Mouse (Mus musculus): ENCODE data around the gene Rrp12.

Rrp12 gene

DNA sequence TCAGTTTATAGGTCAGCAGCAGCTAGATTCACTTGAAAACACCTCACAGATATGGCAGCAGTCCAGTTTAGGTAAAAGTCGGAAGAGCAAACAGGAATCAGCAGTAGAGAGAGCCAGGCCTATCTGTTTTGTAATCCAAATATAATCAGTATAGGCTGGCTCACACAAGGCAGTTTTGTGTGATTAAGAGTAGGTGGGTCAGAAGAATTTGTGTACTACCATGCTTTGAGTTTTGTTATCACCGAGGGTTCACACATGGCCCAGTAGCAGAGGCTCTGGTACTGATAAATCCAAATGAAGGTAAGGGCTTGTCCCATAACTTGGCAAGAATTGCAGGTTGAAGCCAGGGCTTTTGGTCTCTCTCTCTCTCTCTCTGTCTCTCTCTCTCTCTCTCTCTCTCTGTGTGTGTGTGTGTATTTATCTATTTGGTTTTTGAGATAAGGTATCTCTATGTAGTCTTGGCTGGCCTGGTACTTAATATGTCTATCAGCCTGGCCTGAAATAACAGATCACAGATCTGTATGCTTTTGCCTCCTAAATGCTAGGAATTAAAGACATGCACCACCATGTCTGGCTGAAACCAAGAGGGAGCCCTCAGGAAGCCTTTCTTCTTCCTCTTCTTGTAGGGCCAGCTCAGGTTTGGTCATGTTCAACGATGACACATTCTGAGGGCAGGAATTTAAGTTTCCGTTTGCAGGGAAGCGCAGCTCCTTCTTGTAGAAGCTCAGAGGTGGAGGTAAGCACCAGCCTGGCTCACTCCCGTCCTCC, 10.5 kb upstream of the Rrp12 start:
- in situ Hi-C loops (cut with MboI, MseI): no loop called here

DNA sequence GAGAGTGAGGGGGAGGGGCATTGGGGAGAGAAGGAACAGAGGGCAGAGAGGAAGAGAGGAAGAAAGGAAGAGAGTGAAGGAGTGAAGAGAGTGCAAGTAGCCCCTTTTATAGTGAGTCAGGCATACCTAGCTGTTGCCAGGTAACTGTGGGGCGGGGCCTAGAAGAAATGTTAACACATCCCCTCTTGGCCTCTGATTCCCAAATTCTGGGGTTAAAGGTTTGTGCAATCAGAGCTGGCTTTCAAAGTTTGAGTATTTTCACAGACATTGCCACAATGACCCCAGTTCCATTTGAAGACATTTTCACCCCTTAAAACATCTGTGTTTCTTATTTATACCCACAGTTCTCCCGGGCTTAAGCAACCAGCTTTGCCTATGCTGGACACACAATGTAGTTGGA, 9.3 kb upstream of the Rrp12 start:
- in situ Hi-C loops (cut with MboI, MseI): no loop called here

DNA sequence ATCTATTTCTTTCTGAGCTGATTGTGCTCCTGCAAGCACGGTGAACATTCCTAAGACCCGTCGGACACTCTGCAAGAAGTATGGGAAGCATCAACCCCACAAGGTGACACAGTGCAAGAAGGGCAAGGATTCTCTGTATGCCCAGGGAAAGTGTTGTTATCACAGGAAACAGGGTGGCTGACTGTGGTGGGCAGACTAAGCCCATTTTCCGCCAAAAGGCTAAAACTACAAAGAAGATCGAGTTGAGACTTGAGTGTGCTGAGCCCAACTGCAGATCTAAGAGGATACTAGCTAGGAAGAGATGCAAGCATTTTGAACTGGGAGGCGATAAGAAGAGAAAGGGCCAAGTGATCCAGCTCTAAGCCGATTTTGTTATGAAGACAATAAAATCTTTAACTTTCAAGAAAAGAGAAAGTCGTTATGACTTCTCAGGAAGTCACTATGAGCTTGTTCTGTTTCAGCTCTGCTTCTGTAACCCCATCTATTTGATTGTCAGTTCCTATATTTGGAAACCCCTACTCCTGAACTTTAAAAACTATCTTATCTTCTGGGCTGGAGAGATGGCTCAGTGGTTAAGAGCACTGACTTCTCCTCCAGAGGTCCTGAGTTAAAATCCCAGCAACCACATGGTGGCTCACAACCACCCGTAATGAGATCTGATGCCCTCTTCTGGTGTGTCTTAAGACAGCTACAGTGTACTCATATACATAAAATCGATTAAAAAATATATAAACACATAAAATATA, 7.0 kb upstream of the Rrp12 start:
- in situ Hi-C loops (cut with MboI, MseI): no loop called here

DNA sequence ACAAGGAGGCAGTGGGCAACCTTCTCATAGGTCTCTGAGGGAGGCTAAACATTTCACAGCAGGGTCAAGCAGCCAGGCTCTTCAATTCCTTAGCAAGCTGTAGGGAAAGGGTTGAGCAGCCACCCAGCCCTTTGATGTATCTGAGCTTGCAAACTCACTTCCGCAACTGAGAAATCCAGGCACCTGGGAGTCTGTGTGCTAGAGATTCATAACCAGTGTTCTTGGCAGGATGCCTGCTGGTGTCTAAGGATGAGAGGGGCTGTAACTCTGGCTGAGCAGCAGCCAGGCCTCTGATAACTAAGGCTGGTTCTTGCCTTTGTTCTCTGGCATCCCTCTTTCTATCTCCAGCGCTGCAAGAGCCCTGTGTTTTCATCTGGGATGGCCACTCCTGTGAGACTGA, 5.7 kb upstream of the Rrp12 start:
- in situ Hi-C loops (cut with MboI, MseI): no loop called here

GRCm38 (mm10) chr19:41900495-41901090, 4.6 kb upstream of the Rrp12 start:
- in situ Hi-C loops (cut with MboI, MseI): no loop called here

DNA sequence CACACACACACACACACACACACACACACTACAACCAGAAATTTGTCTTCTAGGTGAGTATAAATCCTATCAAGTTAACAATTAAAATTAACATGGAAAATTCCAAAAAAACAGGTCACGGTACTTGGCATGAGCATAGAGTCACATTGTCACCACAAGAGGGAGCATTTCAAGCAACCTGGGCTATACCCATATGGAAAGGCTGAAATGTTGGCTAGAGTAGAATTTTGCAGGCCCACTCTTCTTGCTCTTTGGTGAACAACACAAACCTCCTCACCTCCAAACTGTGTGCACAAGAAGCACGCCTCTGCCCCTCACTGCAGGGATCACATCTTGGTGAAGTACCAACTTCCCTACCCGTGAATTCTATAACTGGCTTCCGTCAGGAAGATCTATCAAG, 2.9 kb upstream of the Rrp12 start:
- in situ Hi-C loops (cut with MboI, MseI): no loop called here

GRCm38 (mm10) chr19:41896319-41896711, 342 bp upstream of the Rrp12 start:
- in situ Hi-C loops (cut with MboI, MseI): no loop called here

- in situ Hi-C loops (cut with MboI, MseI): loop anchor here (5.0 kb wide), 1 partner anchor 48 kb away; the partner anchor contains the start of gene Frat2
Observed at GRCm38 (mm10) chr19:41894959-41895358, 1.0 kb downstream of the Rrp12 start.

DNA sequence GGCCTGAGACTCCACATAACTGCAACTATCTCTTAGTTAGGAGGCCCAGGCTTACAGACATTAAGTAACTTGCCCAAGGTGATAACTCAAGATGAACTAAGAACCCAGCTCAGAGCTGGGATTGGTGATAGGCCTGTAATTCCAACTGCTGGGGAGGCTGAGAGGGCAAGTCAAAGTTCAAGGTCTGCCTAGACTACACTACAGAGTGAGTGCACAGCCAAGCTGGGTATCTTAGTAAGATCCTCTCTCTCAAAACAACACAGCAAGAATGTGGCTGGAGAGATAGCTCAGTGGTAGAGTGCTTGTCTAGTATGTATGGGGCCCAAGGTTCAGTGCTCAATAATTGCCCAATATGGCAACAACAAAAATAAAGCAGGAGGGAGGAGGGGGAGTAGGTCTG, 7.8 kb downstream of the Rrp12 start:
- in situ Hi-C loops (cut with MboI, MseI): no loop called here

DNA sequence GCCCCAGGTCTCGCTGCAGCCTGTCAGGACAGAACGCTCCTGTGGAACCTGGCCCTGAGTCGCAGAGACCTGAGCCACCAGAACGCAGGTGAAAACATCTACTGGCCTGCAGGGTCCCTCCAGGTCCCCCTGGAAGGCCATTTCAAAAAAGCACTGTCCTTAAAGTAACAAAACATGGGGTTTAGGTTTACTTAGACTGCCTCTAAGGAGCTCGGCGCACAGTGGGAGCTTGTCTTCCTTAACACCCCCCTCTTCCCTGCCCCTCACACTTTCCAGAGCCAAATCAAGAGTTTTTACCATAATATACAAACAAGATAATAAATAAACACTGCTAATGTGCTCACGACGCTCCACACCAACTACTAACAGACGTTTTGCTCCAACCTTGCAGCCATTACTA, 12.1 kb downstream of the Rrp12 start:
- in situ Hi-C loops (cut with MboI, MseI): no loop called here

DNA sequence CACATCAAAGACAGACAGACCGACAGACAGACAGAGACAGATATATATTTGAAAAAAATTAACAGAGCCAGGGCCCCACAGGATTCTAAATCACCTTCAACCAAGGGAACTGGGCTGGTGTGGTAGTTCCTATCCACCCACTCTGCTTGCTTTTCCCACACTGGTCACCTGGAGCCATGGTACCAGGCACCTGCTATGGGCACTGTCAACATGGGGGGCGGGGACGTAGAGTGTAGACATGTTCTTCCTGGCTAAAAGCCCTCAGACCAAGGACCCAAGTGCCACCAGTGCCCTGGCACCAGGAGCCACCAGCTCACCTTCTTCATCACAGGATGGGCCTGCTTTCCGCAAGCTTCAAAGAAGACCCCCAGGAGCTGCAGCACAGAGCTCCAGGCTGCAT, 14.1 kb downstream of the Rrp12 start:
- in situ Hi-C loops (cut with MboI, MseI): no loop called here

DNA sequence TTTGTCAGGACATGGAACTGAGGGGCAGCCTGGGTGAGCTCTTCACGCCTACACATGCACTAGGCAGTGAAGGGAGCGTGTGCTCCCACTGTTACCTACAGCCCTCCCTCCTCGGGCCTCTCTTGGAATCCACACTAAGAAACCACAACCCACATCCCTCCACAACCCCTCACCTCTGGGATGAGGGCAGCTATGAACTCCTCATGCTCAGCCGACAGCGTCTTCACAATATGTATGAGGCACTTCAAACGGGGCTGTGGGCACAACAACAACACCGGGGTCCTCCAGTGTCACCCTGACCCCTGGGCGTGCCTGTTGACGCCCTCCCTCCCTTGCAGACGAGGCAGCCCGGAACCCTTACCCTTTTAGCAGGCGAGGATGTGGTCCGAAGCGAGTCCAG, 21.6 kb downstream of the Rrp12 start:
- in situ Hi-C loops (cut with MboI, MseI): no loop called here

GRCm38 (mm10) chr19:41872285-41872684, 23.7 kb downstream of the Rrp12 start:
- in situ Hi-C loops (cut with MboI, MseI): no loop called here

DNA sequence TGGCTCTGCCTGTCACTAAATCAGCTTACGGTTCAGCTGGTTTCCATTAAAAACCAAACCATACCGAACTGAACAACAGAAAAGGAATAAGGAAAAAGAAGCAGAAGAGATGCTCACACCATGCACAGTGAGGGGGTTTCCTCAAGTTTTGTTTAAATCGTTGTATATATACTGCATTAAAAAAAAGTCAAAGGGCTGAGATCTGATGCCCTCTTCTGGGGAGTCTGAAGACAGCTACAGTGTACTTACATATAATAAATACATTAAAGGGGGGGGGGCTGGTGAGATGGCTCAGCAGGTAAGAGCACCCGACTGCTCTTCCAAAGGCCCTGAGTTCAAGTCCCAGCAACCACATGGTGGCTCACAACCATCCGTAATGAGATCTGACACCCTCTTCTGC, 26.0 kb downstream of the Rrp12 start:
- in situ Hi-C loops (cut with MboI, MseI): loop anchor here (5.0 kb wide), 1 partner anchor 103 kb away; no protein-coding TSS in a partner anchor

DNA sequence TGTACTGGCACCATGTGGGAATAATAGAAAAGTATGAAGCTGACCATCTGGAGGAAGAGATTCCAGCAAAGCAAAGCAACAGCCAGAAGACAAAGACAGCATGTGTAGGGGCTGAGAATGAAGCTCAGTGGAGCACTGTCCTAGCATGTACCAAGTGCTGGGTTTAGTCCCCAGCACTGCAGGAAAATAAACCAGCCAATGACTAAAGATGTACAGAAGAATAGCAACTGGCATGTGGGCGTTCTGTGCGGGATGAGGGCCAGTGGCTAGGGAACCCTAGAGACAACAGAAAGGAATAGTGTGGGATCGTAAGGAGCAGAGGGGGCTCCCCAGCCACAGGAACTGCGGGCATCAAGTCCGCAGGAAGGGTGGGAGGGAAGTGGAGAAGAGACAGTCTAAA, 26.7 kb downstream of the Rrp12 start:
- in situ Hi-C loops (cut with MboI, MseI): loop anchor here (5.0 kb wide), 1 partner anchor 102 kb away; no protein-coding TSS in a partner anchor

GRCm38 (mm10) chr19:41866707-41867106, 29.3 kb downstream of the Rrp12 start:
- in situ Hi-C loops (cut with MboI, MseI): loop anchor here (5.0 kb wide), 1 partner anchor 99 kb away; no protein-coding TSS in a partner anchor

DNA sequence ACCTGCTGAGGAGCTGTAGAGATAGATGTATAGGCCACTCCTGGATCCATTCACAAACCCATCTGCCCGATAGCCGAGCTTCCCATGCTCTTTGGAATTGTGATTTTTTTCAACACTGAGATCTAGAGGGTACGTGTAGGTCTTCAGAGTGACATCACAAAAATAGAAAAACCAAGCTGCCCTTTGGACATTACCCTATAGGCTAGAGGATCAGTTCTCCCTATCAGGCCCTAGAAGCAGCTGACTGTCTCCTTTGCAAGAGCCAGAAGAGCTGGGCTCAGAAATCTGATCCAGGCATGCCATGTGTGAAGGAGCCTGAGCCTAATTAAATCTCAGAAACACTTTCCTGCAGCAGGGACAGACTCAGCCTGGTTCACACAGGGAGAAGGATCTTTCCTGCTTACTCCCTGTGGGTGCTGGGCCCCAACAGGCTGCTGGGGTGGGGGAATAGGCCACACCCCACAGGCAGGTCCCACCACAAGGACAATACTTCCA, 38.1 kb downstream of the Rrp12 start:
- in situ Hi-C loops (cut with MboI, MseI): no loop called here

- in situ Hi-C loops (cut with MboI, MseI): no loop called here
Observed at GRCm38 (mm10) chr19:41857086-41857762, 38.7 kb downstream of the Rrp12 start.

DNA sequence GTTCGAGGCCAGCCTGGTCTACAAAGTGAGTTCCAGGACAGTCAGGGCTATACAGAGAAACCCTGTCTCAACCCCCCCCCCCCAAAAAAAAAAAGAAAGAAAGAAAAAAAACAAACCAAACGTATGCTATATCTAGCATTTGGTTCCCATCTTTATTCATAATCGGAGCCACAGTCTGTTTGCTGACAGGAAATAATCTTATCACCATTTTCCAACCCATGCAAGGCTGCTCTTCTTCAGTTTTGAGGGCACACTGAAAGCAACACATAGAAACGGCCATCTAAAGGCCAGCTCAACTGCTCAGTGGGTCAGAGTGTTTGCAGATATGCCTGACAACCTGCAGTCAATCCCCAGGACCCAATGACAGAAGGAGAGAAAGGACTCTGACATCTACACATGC, 43.5 kb downstream of the Rrp12 start:
- in situ Hi-C loops (cut with MboI, MseI): no loop called here

DNA sequence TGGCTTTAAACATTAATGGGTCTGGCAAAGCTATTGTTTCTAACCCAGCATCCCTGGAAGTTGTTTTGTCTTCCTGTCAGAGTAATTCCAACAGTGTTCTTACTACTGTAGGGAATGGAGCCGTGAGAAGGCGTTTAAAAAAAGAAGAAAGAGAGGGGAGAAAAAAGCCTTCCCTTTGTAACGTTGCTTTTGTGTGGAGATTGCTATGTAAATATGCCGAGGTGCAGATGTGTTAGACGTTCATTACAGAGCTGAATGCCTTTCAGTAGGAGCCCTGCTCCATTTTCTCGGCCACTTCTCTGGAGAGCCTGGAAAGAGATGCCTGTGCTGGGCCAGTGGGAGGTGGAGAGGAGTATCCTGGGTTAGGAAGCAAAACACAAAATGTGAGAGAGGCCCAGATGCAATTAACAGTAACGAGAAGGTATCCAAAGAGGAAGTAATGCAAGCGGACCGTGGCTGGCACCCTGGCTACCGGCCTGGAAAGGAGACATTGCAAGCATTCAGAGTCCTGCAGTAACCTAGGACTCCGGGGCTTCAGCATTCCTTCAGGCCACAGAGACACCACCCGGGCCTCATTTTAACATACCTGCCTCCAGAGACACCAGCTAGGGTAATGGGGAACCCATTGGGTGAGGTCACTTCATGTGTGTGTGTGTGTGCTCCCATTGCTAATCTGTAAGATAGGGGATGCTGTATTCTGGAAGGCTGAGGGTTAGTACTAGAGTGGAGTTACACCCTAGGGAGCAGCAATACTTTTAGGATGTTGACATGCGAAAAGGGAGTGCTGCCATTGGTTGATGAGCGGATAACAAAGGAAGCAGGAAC, 45.0 kb downstream of the Rrp12 start:
- in situ Hi-C loops (cut with MboI, MseI): no loop called here

Data from regulatory T cell (primary cell).